Mouse (Mus musculus): ENCODE measurements around the gene Ern2. TPM values are rescaled to one million over a fixed set of nuclear protein-coding genes. Genes with fewer than 3 reads are reported as not detected.

Ern2 gene
- total and polyA plus RNA-seq, 2 experiments from 2014 or later = not detected

- Histone ChIP-seq H3K4me1 (ENCODE audit: control insufficient read depth, insufficient read depth) (no peaks in the 10 kb centered on the region), H3K36me3 (replicated peaks; ENCODE audit: control insufficient read depth, insufficient read depth, low read length) (no peaks in the 10 kb centered on the region), H3K27me3 (ENCODE audit: control insufficient read depth, insufficient read depth, low read length) (no peaks in the 10 kb centered on the region), H3K4me2 (ENCODE audit: low read depth, low read length) (no peak overlapping the region), H3K4me3 (ENCODE audit: low read depth, low read length) (no peak overlapping the region), H3K9me3 (replicated peaks; ENCODE audit: control insufficient read depth, low read length) (no peaks in the 10 kb centered on the region), H3K27ac (ENCODE audit: low read depth) (no peak overlapping the region), H3K9ac (replicated peaks; ENCODE audit: low read depth, low read length) (no peak overlapping the region)
- TF ChIP-seq CTCF (IDR thresholded peaks at IDR 0.05; ENCODE audit: low read depth) = no peak
- TF ChIP-seq EP300 (IDR thresholded peaks at IDR 0.05; ENCODE audit: low read depth) = no peak
- 45% methylated on average over 5 of the region's 5 CpGs for WGBS
- ATAC-seq (ENCODE audit: insufficient read depth, low read depth) (no peak), DNase-seq (ENCODE audit: low spot score) (no peak)
These were observed 1.4 kb downstream of the Ern2 start for GRCm38 (mm10) chr7:122184569-122184968.

- 83% methylated on average over 7 of the region's 7 CpGs for WGBS
- ATAC-seq (ENCODE audit: insufficient read depth, low read depth) (no peak), DNase-seq (ENCODE audit: low spot score) (no peak)
- Histone ChIP-seq H3K4me1 (ENCODE audit: control insufficient read depth, insufficient read depth) (no peaks in the 10 kb centered on the region), H3K27me3 (ENCODE audit: control insufficient read depth, insufficient read depth, low read length) (no peaks in the 10 kb centered on the region), H3K9ac (replicated peaks; ENCODE audit: low read depth, low read length) (no peak overlapping the region), H3K4me2 (ENCODE audit: low read depth, low read length) (no peak overlapping the region), H3K9me3 (replicated peaks; ENCODE audit: control insufficient read depth, low read length) (no peaks in the 10 kb centered on the region), H3K27ac (ENCODE audit: low read depth) (no peak overlapping the region), H3K4me3 (ENCODE audit: low read depth, low read length) (no peak overlapping the region), H3K36me3 (replicated peaks; ENCODE audit: control insufficient read depth, insufficient read depth, low read length) (no peaks in the 10 kb centered on the region)
- TF ChIP-seq EP300 (IDR thresholded peaks at IDR 0.05; ENCODE audit: low read depth) = no peak
- no peak for TF ChIP-seq CTCF (IDR thresholded peaks at IDR 0.05; ENCODE audit: low read depth)
These were observed 5.3 kb downstream of the Ern2 start for GRCm38 (mm10) chr7:122180720-122181119.

DNA sequence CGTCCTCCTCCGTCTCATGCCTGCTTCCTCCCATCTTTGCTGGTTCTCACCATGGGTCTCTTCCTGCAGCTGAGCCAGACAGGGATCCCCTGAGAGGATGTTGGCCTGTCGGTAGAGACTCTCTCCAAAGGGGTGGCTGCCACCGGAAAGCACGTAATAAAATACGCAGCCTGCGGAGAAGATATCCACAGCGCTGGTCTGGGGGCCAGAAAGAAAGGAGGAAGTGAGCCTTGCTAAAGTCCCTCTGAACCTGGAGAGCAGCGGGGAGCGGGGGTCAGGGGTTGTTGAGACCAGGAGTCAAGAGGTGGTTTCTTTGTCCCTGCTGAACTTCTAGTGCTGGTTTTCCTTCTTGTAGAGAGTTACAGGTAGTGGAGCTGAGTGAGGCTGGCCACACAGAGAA is 14.4 kb downstream of the Ern2 start:
- 68% methylated on average over 10 of the region's 10 CpGs for WGBS
- H3K4me2 ChIP-seq (ENCODE audit: low read depth, low read length) = no peak overlapping the region
- no peak overlapping the region for H3K9ac ChIP-seq (replicated peaks; ENCODE audit: low read depth, low read length)
- H3K36me3 ChIP-seq (replicated peaks; ENCODE audit: control insufficient read depth, insufficient read depth, low read length) = peaks cover 40% of the 10 kb centered on the region
- DNase-seq (ENCODE audit: low spot score) (no peak), ATAC-seq (ENCODE audit: insufficient read depth, low read depth) (no peak)
- H3K4me3 ChIP-seq (ENCODE audit: low read depth, low read length) = no peak overlapping the region
- TF ChIP-seq CTCF (IDR thresholded peaks at IDR 0.05; ENCODE audit: low read depth) (no peak), EP300 (IDR thresholded peaks at IDR 0.05; ENCODE audit: low read depth) (no peak)
- no peaks in the 10 kb centered on the region for H3K27me3 ChIP-seq (ENCODE audit: control insufficient read depth, insufficient read depth, low read length)
- H3K9me3 ChIP-seq (replicated peaks; ENCODE audit: control insufficient read depth, low read length) = no peaks in the 10 kb centered on the region
- H3K27ac ChIP-seq (ENCODE audit: low read depth) = no peak overlapping the region
- H3K4me1 ChIP-seq (ENCODE audit: control insufficient read depth, insufficient read depth) = no peaks in the 10 kb centered on the region

- no peak overlapping the region for H3K4me3 ChIP-seq (ENCODE audit: low read depth, low read length)
- H3K9me3 ChIP-seq (replicated peaks; ENCODE audit: control insufficient read depth, low read length) = no peaks in the 10 kb centered on the region
- 83% methylated on average over 6 of the region's 6 CpGs for WGBS
- no peaks in the 10 kb centered on the region for H3K4me1 ChIP-seq (ENCODE audit: control insufficient read depth, insufficient read depth)
- TF ChIP-seq EP300 (IDR thresholded peaks at IDR 0.05; ENCODE audit: low read depth) (no peak), CTCF (IDR thresholded peaks at IDR 0.05; ENCODE audit: low read depth) (no peak)
- H3K4me2 ChIP-seq (ENCODE audit: low read depth, low read length) = no peak overlapping the region
- no peak overlapping the region for H3K27ac ChIP-seq (ENCODE audit: low read depth)
- no peak for ATAC-seq (ENCODE audit: insufficient read depth, low read depth)
- DNase-seq (ENCODE audit: low spot score) = no peak
- H3K9ac ChIP-seq (replicated peaks; ENCODE audit: low read depth, low read length) = no peak overlapping the region
- H3K36me3 ChIP-seq (replicated peaks; ENCODE audit: control insufficient read depth, insufficient read depth, low read length) = peaks cover 50% of the 10 kb centered on the region
- H3K27me3 ChIP-seq (ENCODE audit: control insufficient read depth, insufficient read depth, low read length) = no peaks in the 10 kb centered on the region
These were observed 15.3 kb downstream of the Ern2 start for GRCm38 (mm10) chr7:122170705-122171104.

DNA sequence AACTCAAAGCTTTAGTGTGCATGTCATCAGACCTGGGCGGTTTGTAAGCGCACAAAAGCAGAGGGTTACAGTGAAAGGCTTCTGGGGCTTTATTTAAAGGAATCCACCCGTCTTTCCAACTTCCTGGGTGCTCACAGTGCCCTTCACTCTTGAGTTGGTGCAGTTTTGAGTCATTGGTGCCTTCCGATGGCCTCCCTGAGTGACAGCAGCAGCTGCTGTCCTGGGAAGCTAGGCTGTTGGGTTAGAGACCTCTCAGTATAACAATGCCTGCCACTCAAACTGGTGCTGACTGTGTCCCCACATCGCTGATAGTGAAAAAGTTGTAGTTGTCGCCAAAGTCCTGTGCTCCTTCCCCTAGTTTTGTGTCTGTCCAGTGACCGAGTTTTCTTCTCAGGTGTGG is 18.8 kb downstream of the Ern2 start:
- H3K4me1 ChIP-seq (ENCODE audit: control insufficient read depth, insufficient read depth) = no peaks in the 10 kb centered on the region
- DNase-seq (ENCODE audit: low spot score) (no peak), ATAC-seq (ENCODE audit: insufficient read depth, low read depth) (no peak)
- peaks cover 81% of the 10 kb centered on the region for H3K36me3 ChIP-seq (replicated peaks; ENCODE audit: control insufficient read depth, insufficient read depth, low read length)
- H3K27ac ChIP-seq (ENCODE audit: low read depth) = no peak overlapping the region
- no peak overlapping the region for H3K9ac ChIP-seq (replicated peaks; ENCODE audit: low read depth, low read length)
- H3K27me3 ChIP-seq (ENCODE audit: control insufficient read depth, insufficient read depth, low read length) = no peaks in the 10 kb centered on the region
- no peak overlapping the region for H3K4me3 ChIP-seq (ENCODE audit: low read depth, low read length)
- no peaks in the 10 kb centered on the region for H3K9me3 ChIP-seq (replicated peaks; ENCODE audit: control insufficient read depth, low read length)
- 88% methylated on average over 7 of the region's 7 CpGs for WGBS
- TF ChIP-seq CTCF (IDR thresholded peaks at IDR 0.05; ENCODE audit: low read depth) = no peak
- TF ChIP-seq EP300 (IDR thresholded peaks at IDR 0.05; ENCODE audit: low read depth) = no peak
- no peak overlapping the region for H3K4me2 ChIP-seq (ENCODE audit: low read depth, low read length)

DNA sequence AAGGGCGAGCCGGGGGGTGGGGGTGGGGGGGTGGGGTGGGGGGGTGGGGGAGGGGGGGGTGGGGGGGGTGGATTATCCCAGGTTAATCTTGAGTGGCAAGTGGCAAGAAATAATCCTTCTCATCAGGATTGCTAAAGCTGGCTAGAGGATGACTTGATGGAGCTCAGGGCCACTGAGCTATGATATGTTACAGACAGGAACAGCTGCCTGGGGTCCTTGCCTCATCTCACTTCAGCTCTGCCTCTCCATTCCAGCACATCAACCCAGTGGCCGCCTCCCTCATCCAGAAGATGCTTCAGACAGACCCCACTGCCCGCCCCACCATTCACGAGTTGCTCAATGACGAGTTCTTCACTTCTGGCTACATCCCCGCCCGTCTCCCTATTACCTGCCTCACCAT is 22.2 kb downstream of the Ern2 start:
- ATAC-seq (ENCODE audit: insufficient read depth, low read depth) = no peak
- Histone ChIP-seq H3K4me3 (ENCODE audit: low read depth, low read length) (no peak overlapping the region), H3K9me3 (replicated peaks; ENCODE audit: control insufficient read depth, low read length) (no peaks in the 10 kb centered on the region), H3K27me3 (ENCODE audit: control insufficient read depth, insufficient read depth, low read length) (no peaks in the 10 kb centered on the region), H3K9ac (replicated peaks; ENCODE audit: low read depth, low read length) (no peak overlapping the region), H3K27ac (ENCODE audit: low read depth) (no peak overlapping the region), H3K4me2 (ENCODE audit: low read depth, low read length) (no peak overlapping the region), H3K4me1 (ENCODE audit: control insufficient read depth, insufficient read depth) (peaks cover 21% of the 10 kb centered on the region), H3K36me3 (replicated peaks; ENCODE audit: control insufficient read depth, insufficient read depth, low read length) (peaks cover 70% of the 10 kb centered on the region)
- 97% methylated on average over 6 of the region's 8 CpGs for WGBS
- TF ChIP-seq CTCF (IDR thresholded peaks at IDR 0.05; ENCODE audit: low read depth) = no peak
- TF ChIP-seq EP300 (IDR thresholded peaks at IDR 0.05; ENCODE audit: low read depth) = no peak
- DNase-seq (ENCODE audit: low spot score) = no peak
